Mouse (Mus musculus) olfactory bulb, adult 2 months (tissue): Measurements from ENCODE around the gene Ttf1.

Experiments
- CTCF ChIP-seq: fragments of 200-500 bp; IDR thresholded peaks from 2 replicates; pipeline ENCODE4 v1.5.1; 2012; ENCODE audit warnings: low read depth, mild to moderate bottlenecking, low read length, moderate library complexity; ENCODE audit not compliant: insufficient read depth
- POLR2A ChIP-seq: fragments of 200-500 bp; IDR thresholded peaks from 2 replicates; pipeline ENCODE4 v1.6.1; 2012; ENCODE audit warnings: mild to moderate bottlenecking, low read depth, low read length, moderate library complexity; ENCODE audit not compliant: insufficient read depth

DNA sequence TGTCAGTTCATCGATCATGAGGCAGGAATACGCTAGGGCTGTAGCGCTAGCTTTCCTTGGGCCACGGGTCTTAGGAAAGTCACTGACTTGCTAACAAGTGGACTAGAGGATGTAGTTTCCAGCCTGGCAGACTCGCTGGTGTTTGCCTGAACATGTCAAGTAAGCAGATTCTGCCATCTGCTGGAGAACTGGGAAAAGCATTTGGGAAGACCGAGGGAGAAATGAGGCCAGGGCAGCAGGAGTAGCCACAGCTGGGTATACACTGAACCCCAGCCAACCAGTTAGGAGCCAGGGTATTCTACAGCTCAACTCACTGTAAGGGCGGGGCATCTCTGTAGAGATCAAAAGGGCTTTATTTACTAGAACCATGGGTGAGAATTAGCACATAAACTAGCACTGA, 6.3 kb downstream of the Ttf1 start:
- no peak for TF ChIP-seq POLR2A
- TF ChIP-seq CTCF, result no peak
